Mouse (Mus musculus): ENCODE results near the gene Zfp950.

- TF ChIP-seq POLR2A (IDR thresholded peaks at IDR 0.05; ENCODE audit: borderline replicate concordance, extremely low read depth, insufficient read depth, insufficient read length, poor library complexity, severe bottlenecking) (no peak), CTCF (IDR thresholded peaks at IDR 0.05; ENCODE audit: borderline replicate concordance, extremely low read depth, insufficient read depth, insufficient read length) (no peak)
These were observed 109.1 kb downstream of the Zfp950 start for GRCm38 (mm10) chr19:61031570-61031969.
